Mouse (Mus musculus) adrenal gland, postnatal 36 days (tissue): Measurements from ENCODE around the gene Ccdc110. TPM values are rescaled to one million over a fixed set of nuclear protein-coding genes. Genes with fewer than 3 reads are reported as not detected.
A peak's percentile ranks its signal among the peaks of the same experiment; 100 is the strongest.

Experiments used
- DNase-seq, 2 experiments: peaks; one replicate each; pipeline ENCODE4 v3.0.0; 2021; ENCODE audit warnings: mixed read lengths in 1 of 2
- long read RNA-seq, 2 experiments: library from polyadenylated mRNA; stranded (forward); transcript quantifications; one replicate each; pipeline ENCODE4 v2.0.0; 2021; ENCODE audit warnings: borderline sequencing depth in 2 of 2
- total RNA-seq, 2 experiments: library from RNA; stranded (reverse); gene quantifications; 2 replicates each; pipeline ENCODE4 v1.2.3; 2021

Ccdc110 gene
- total RNA-seq, result not detected
- long read RNA-seq, experiment 1, result 0 reads
- long read RNA-seq, experiment 2, result 0 reads

- DNase-seq, result peak; percentile 96 to 97
Observed at GRCm38 (mm10) chr8:45934582-45935014, at the start of gene Ccdc110. Gene Ccdc110, plus strand, starts transcription at chr8:45934619.

- DNase-seq, result peak; percentile 40 to 47
Observed at GRCm38 (mm10) chr8:45885202-45885685, 49.2 kb upstream of the Ccdc110 start, which contains the start of gene Pdlim3. Gene Pdlim3, plus strand, starts transcription at chr8:45885461.

- DNase-seq, result no peak
Observed at GRCm38 (mm10) chr8:45885775-45886174, 48.6 kb upstream of the Ccdc110 start.

- DNase-seq, result no peak
Observed at GRCm38 (mm10) chr8:45889737-45890136, 44.7 kb upstream of the Ccdc110 start.

- no peak for DNase-seq
Observed at GRCm38 (mm10) chr8:45896590-45896989, 37.8 kb upstream of the Ccdc110 start.

GRCm38 (mm10) chr8:45899783-45900182 is 34.6 kb upstream of the Ccdc110 start:
- DNase-seq, result no peak

GRCm38 (mm10) chr8:45901626-45902025 is 32.8 kb upstream of the Ccdc110 start:
- DNase-seq, result no peak

- peak; percentile 23 to 39 for DNase-seq
Observed at GRCm38 (mm10) chr8:45903659-45904058, 30.8 kb upstream of the Ccdc110 start.

GRCm38 (mm10) chr8:45905591-45906250 is 28.7 kb upstream of the Ccdc110 start:
- DNase-seq, result no peak

GRCm38 (mm10) chr8:45906251-45906619 is 28.2 kb upstream of the Ccdc110 start:
- DNase-seq, result no peak

- DNase-seq, result no peak
Observed at GRCm38 (mm10) chr8:45913707-45914106, 20.7 kb upstream of the Ccdc110 start.

- no peak for DNase-seq
Observed at GRCm38 (mm10) chr8:45916496-45916895, 17.9 kb upstream of the Ccdc110 start.

- DNase-seq, result no peak
Observed at GRCm38 (mm10) chr8:45917040-45917679, 17.3 kb upstream of the Ccdc110 start.

GRCm38 (mm10) chr8:45918891-45919290 is 15.5 kb upstream of the Ccdc110 start:
- no peak for DNase-seq

- DNase-seq, result no peak
Observed at GRCm38 (mm10) chr8:45920392-45920791, 14.0 kb upstream of the Ccdc110 start.

GRCm38 (mm10) chr8:45922116-45922515 is 12.3 kb upstream of the Ccdc110 start:
- DNase-seq, result no peak

- no peak for DNase-seq
Observed at GRCm38 (mm10) chr8:45936986-45937385, 2.6 kb downstream of the Ccdc110 start.

- no peak for DNase-seq
Observed at GRCm38 (mm10) chr8:45946283-45946682, 11.9 kb downstream of the Ccdc110 start.

GRCm38 (mm10) chr8:45950622-45951021 is 16.2 kb downstream of the Ccdc110 start:
- DNase-seq, result no peak

- no peak for DNase-seq
Observed at GRCm38 (mm10) chr8:45970894-45971293, 36.5 kb downstream of the Ccdc110 start.

- DNase-seq, result no peak
Observed at GRCm38 (mm10) chr8:45973988-45974505, 39.6 kb downstream of the Ccdc110 start.

- peak; percentile 97 for DNase-seq
Observed at GRCm38 (mm10) chr8:45975126-45975836, 40.9 kb downstream of the Ccdc110 start, which contains the start of the genes 1700029J07Rik and Ufsp2. Gene 1700029J07Rik, minus strand, starts transcription at chr8:45975252. Gene Ufsp2, plus strand, starts transcription at chr8:45975528.
